Mouse (Mus musculus): Measurements from ENCODE around the gene G3bp2. TPM values are rescaled to one million over a fixed set of nuclear protein-coding genes. Genes with fewer than 3 reads are reported as not detected.
"Not testable (repeated sequence)": the region's sequence is repeated elsewhere in the genome, so short reads cannot be mapped to it uniquely, and the experiment has no call there.

Gene G3bp2
- 10 to 100 TPM; 59.1 to 61.2 TPM for total RNA-seq (2021)

DNA sequence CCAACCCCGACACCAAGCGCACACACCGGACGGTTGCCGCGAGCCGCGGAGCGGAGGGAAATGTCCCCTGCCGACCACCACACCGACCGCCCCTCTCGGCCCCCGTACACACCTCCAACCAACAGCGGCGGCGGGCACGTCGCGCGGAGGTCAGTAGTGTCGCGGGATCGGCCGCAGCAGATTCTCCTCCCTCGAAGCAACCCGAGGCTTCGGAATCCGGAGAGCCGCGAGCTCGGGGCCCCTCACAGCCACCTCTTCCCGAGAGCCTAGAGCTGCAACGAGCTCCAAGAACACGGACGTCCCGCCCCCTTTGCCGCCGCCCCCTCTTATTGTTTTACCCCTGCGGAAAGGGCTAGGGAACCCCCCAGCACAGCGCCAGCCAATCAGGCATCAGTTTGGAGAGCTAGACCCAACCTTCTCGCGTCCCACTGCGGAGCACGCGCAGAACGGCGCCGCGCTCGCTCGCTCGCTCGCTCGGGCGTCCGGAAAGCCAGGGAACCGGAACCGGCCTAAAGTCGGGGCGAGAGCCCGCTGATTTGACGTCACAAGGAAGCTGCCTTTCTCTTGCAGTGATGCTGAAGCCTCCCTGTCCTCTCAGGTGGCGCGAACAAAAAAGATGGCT lies at the start of gene G3bp2:
Gene G3bp2, minus strand, starts transcription at position 303 of the 622 bp plus-strand sequence.
- intact Hi-C loops (cut with DNase I) = loop anchor here (2.0 to 10.0 kb wide), 4 partner anchors 35 to 301 kb away; partner anchors contain the start of genes Cdkl2 and Rchy1
- DNase-seq = peak; percentile 96 to 97

DNA sequence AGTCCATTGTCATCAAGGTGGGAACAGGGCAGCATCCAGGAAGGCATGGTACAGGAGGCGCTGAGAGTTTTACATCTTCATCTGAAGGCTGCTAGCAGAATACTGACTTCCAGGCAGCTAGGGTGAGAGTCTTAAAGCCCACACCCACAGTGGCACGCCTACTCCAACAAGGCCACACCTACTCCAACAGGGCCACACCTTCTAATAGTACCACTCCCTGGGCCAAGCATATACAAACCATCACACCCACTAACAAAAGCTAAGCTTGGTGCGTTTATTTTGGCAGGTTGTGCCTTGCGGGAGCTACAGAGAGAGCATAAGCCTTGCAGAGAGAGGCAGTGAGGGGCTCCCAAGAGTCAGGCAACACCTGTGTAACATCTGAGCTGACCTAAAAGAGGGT lies 49.5 kb upstream of the G3bp2 start:
- intact Hi-C loops (cut with DNase I); DNase-seq: not testable (repeated sequence)

GRCm38 (mm10) chr5:92132127-92132526 lies 48.6 kb upstream of the G3bp2 start:
- intact Hi-C loops (cut with DNase I) = no loop called here
- no peak for DNase-seq

- intact Hi-C loops (cut with DNase I) = no loop called here
- DNase-seq = no peak
These were observed 46.6 kb upstream of the G3bp2 start for GRCm38 (mm10) chr5:92130040-92130682.

GRCm38 (mm10) chr5:92129321-92129768 lies 45.8 kb upstream of the G3bp2 start:
- intact Hi-C loops (cut with DNase I) = no loop called here
- no peak for DNase-seq

GRCm38 (mm10) chr5:92128570-92128969 lies 45.1 kb upstream of the G3bp2 start:
- no peak for DNase-seq
- intact Hi-C loops (cut with DNase I) = no loop called here

DNA sequence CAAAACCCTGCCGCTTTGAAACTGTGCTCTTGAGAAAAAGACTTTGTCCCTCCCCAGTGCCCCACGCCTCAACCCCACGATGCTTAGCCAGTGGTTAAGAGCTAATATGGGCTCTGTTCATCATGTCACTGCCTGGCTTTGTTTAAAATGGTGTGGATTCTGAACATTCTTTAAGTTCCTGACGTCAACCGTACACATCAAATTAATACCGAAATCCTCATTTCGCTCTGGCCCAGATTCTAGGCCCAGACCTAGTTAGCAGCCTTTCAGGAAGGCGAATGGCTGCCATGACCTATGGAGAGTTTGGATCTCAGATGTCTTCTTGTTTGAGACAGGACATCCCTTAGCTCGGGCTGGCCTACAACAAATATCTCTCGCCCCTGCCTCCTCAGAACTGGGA lies 44.2 kb upstream of the G3bp2 start:
- intact Hi-C loops (cut with DNase I) = no loop called here
- DNase-seq = no peak

GRCm38 (mm10) chr5:92127141-92127625 lies 43.7 kb upstream of the G3bp2 start:
- intact Hi-C loops (cut with DNase I) = no loop called here
- peak in 1 of 2 experiments; percentile 21 for DNase-seq

DNA sequence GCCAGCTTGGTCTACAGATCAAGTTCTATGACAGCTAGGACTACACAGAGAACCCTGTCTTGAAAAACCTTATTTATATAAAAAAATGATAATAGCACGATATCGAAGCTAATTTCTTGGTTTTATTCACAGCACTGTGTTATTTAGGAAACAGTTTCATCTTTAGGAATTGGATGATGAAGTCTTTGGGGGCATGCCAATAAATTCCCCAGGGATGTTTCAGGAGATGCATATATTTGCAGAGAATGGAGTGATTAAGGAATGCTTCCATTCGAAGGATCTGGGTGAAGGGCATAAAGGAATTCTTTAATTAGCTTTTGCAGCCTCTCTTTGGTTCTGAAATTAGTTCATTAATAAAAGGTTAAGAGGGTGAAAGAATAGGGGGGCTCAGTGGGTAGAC lies 41.9 kb upstream of the G3bp2 start:
- intact Hi-C loops (cut with DNase I) = no loop called here
- no peak for DNase-seq

- DNase-seq = no peak
- intact Hi-C loops (cut with DNase I) = loop anchor here (5.0 kb wide), 1 partner anchor 209 kb away; no protein-coding TSS in a partner anchor
These were observed 38.1 kb upstream of the G3bp2 start for GRCm38 (mm10) chr5:92121636-92122035.

DNA sequence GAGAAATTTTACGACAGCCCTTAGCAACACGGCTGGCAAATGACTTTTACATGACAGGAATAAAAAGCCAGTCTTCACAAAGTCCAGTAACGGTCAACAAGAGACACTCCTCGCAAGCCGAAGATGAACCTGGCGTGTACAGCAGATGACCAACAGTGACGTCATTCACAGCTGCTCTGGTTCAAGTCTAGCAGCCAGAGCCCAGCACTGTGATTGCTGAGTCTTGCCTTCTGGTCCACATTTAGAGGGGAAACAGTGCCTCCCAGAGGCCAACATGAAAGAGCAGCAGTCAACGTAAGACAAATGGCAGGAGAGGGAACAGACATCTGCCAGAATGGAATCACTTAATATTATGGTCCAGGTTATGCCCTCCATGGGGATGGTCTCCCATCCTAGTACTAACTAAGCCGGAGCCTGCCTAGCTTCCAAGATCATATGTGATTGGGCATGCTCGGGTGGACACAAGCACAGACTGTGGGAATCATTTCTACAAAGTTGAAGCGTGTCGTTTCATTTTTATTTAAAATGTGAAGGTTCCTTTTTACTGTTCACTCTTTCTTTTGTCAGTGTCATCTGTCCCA lies 34.4 kb upstream of the G3bp2 start:
- peak; percentile 79 to 81 for DNase-seq
- intact Hi-C loops (cut with DNase I) = loop anchor here (1.0 to 10.0 kb wide), 6 partner anchors 13 to 651 kb away; partner anchors contain the start of genes G3bp2, Parm1 and Rchy1

GRCm38 (mm10) chr5:92114939-92115338 lies 31.4 kb upstream of the G3bp2 start:
- intact Hi-C loops (cut with DNase I) = loop anchor here (5.0 to 10.0 kb wide), 2 partner anchors 600 to 648 kb away; partner anchors contain the start of gene Parm1
- DNase-seq = no peak

DNA sequence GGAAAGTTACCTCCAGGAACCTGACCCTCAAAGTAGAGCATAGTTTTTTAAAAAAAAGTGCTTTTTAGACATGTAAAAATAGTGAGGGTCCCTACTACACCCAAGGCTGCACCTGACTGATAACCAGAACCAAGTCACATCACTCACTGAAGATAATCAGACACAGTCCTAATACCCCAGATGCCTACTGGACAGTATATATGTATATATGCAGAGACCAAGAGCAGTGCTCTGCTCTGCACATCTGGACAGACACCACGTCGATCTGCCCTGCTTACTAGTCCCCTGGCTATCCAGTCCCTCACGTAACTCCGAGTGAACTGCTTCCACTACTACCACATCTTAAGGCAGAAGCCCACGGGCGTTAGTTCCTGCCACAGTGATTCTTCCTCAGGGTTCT lies 30.7 kb upstream of the G3bp2 start:
- no peak for DNase-seq
- intact Hi-C loops (cut with DNase I) = loop anchor here (10.0 kb wide), 1 partner anchor 599 kb away; the partner anchor contains the start of gene Parm1

DNA sequence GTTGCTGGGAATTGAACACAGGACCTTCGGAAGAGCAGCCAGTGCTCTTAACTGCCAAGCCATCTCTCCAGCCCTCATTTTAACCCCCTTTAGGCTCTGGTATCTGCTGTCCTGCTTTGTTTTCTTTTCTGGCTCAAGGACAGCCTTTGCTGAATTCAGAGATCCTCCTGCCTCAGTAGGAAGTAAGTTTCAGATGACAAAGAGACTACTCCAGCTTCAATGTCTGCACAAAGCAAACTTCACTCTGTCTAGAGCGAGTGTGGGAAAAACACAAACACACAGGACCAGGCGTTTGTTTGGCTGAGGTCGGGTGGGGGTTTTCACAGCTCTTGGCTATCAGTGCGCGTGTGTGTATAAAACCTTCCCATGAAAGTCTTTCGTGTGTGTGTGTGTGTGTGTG lies 30.0 kb upstream of the G3bp2 start:
- intact Hi-C loops (cut with DNase I) = loop anchor here (10.0 kb wide), 1 partner anchor 599 kb away; the partner anchor contains the start of gene Parm1

GRCm38 (mm10) chr5:92112585-92112984 lies 29.1 kb upstream of the G3bp2 start:
- intact Hi-C loops (cut with DNase I) = loop anchor here (10.0 kb wide), 1 partner anchor 598 kb away; the partner anchor contains the start of gene Parm1
- DNase-seq = peak; percentile 9 to 32

More for the DNA sequence above, 30.0 kb upstream of the G3bp2 start:
- no peak for DNase-seq

GRCm38 (mm10) chr5:92112175-92112574 lies 28.7 kb upstream of the G3bp2 start:
- peak in 1 of 2 experiments; percentile 9 for DNase-seq
- intact Hi-C loops (cut with DNase I) = loop anchor here (10.0 kb wide), 1 partner anchor 597 kb away; the partner anchor contains the start of gene Parm1

- no peak for DNase-seq
- intact Hi-C loops (cut with DNase I) = loop anchor here (10.0 kb wide), 1 partner anchor 596 kb away; the partner anchor contains the start of gene Parm1
These were observed 27.4 kb upstream of the G3bp2 start for GRCm38 (mm10) chr5:92110818-92111355.

DNA sequence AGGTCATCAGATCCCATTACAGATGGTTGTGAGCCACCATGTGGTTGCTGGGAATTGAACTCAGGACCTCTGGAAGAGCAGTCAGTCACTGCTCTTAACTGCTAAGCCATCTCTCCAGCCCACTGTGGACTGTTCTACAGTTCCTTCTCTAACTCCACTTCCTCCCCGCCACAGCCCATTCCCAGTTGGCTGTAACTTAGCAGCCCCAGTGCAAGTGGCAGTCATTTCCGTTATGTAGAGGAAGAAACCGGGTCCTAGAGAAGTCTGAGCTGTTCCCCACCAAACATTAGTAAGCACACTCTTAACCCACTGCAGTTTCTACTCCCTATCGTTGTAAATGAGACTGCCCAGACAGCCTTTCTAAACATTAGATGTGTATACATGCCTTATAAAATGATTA lies 23.8 kb upstream of the G3bp2 start:
- no peak for DNase-seq
- intact Hi-C loops (cut with DNase I) = no loop called here

DNA sequence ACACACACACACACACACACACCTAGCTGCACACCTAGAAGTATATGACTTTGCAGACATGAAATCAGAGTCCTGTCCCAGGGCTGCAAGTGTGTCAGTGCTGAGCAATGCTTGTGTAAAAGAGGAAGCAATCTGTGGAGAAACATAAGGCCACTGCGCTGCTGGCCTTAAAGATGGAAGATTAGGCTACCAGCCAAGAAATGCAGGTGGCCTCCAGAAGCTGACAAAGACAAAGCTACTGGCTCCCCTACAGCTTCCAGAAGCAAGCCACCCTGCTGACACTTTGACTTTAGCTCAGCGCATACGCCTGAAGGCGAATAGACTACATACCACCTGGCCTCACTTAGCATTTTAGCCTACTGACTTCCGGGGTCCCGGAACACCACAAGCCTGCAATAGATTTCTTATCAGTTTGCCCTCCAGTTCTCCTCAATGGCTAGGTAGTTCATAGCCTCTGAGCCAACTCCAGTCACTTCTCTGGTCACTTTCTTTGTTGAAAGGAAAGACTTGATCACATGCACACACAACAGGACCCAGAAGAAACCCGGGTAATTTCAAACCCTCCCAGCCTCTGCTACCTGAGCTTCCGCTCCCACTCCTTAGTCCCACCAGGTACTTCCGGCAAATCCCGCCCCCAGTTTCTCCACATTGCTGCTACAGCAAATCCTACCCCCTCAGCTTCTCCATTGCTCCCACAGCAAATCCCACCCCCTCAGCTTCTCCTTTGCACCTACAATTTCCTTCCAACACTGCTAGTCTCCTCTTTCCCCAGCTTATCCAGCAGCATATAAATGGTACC lies 23.0 kb upstream of the G3bp2 start:
- intact Hi-C loops (cut with DNase I) = no loop called here
- peak in 1 of 2 experiments; percentile 36 for DNase-seq

All from heart, postnatal 36 days (tissue).